Mouse (Mus musculus): Measurements from ENCODE around the gene Paqr5. TPM values are rescaled to one million over a fixed set of nuclear protein-coding genes. Genes with fewer than 3 reads are reported as not detected.

The Paqr5 gene
- 0.51 and 0.79 TPM in 2 replicates for total RNA-seq (2023)

GRCm38 (mm10) chr9:62026600-62026999, at the start of gene Paqr5:
TSS of gene Paqr5 (minus strand) at chr9:62026856.

GRCm38 (mm10) chr9:61946623-61947401, 79.8 kb downstream of the Paqr5 start, which contains the start of gene Kif23:
TSS of gene Kif23 (minus strand) at chr9:61946774.

GRCm38 (mm10) chr9:61914203-61914916, 112.3 kb downstream of the Paqr5 start, which contains the start of gene Rplp1:
TSS of gene Rplp1 (minus strand) at chr9:61914542.

Other genes starting within 250 kb of the Paqr5 start
- 818 and 929 TPM in 2 replicates for gene Rplp1, start 112.3 kb downstream of the Paqr5 start, total RNA-seq (2023)
- gene Kif23, start 80.1 kb downstream of the Paqr5 start, total RNA-seq (2023): 146 and 153 TPM in 2 replicates
- 3.1 and 3.2 TPM in 2 replicates for gene Glce, start 95.8 kb upstream of the Paqr5 start, total RNA-seq (2023)